Mouse (Mus musculus) mesoderm, embryonic 11.5 days (tissue): Measurements from ENCODE around the gene Tgfbr3l.

Experiments
- DNase-seq: peaks from one replicate; pipeline ENCODE4 v3.0.0-alpha.2; 2012; ENCODE audit warnings: low read depth, low spot score

The Tgfbr3l gene

GRCm38 (mm10) chr8:4265160-4265914 is 17.3 kb downstream of the Tgfbr3l start:
- no peak for DNase-seq

- DNase-seq = peak; percentile 31
Measured at GRCm38 (mm10) chr8:4267627-4268026, 19.6 kb downstream of the Tgfbr3l start.

GRCm38 (mm10) chr8:4269609-4270008 is 21.6 kb downstream of the Tgfbr3l start:
- no peak for DNase-seq

- peak; percentile 97 for DNase-seq
Measured at GRCm38 (mm10) chr8:4275275-4276110, 27.5 kb downstream of the Tgfbr3l start, which contains the start of gene Timm44. TSS of gene Timm44 (minus strand) at chr8:4275913.

- DNase-seq = no peak
Measured at GRCm38 (mm10) chr8:4276111-4276465, 28.1 kb downstream of the Tgfbr3l start.

GRCm38 (mm10) chr8:4292738-4293137 is 44.7 kb downstream of the Tgfbr3l start:
- no peak for DNase-seq

GRCm38 (mm10) chr8:4297822-4298221 is 49.8 kb downstream of the Tgfbr3l start:
- no peak for DNase-seq
